Mouse (Mus musculus) brain, embryonic 18.5 days (tissue): ENCODE measurements around the gene Dnajc10.

Experiments
- DNase-seq: peaks from one replicate; pipeline ENCODE4 v3.0.0-alpha.2; 2012; ENCODE audit warnings: low read depth, low spot score

Gene Dnajc10

DNA sequence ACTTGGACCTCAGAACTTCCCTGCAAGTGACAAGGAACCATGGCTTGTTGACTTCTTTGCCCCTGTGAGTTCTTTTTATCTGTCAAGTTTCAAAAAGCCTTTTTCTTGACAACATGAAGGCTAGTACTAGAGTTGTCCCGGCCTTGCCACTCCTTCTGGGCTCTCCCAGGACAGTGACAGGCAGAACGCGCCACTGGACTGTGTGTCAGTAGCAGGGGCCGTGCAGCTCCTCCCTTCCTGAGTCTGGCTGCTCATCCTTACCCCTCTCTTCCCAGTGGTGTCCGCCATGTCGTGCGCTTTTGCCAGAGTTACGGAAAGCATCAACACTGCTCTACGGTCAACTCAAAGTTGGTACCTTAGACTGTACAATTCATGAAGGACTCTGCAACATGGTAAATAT is 25.3 kb downstream of the Dnajc10 start:
- DNase-seq = no peak

DNA sequence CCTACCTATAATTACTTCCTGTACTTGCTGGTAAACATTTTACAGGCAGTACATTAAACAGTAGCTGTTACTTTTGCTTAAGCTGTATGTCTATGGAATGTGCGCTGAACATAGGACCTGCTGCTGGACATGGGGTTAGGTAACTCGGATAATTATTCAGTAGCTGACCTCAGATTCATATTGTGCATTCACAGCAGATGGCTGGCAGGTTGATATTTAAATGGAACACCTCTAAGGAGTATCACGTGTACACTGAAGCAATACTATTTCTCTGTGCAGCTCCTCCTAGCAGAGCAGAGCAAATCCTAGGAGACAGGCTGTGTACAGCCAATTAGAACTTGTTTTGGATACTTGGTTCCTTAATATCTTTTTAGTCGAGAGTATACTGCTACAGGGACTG is 39.3 kb downstream of the Dnajc10 start:
- DNase-seq = no peak

- peak; percentile 6 for DNase-seq
Measured at GRCm38 (mm10) chr2:80356656-80357231, 41.5 kb downstream of the Dnajc10 start.

DNA sequence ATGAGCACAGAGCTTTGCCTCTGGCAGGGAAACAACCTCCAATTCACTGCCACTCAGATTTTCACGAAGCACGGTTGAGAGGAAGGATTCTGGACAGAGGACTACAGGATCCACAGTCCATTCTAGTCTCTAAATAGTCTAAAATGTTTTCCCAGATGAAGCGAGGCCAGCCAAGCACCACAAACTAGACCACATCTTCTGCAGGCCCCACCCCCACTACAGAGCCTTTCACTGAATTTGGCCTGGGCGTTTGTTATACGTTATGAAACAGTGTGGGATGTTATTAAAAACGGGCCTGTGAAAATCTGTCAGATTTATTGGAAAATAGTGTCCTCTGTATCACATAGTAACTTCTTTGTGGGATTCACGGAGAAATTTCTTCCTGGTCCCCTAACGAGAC is 56.2 kb downstream of the Dnajc10 start:
- no peak for DNase-seq

GRCm38 (mm10) chr2:80374892-80375291 is 59.6 kb downstream of the Dnajc10 start:
- no peak for DNase-seq

- no peak for DNase-seq
Measured at GRCm38 (mm10) chr2:80379848-80380247, 64.6 kb downstream of the Dnajc10 start.

DNA sequence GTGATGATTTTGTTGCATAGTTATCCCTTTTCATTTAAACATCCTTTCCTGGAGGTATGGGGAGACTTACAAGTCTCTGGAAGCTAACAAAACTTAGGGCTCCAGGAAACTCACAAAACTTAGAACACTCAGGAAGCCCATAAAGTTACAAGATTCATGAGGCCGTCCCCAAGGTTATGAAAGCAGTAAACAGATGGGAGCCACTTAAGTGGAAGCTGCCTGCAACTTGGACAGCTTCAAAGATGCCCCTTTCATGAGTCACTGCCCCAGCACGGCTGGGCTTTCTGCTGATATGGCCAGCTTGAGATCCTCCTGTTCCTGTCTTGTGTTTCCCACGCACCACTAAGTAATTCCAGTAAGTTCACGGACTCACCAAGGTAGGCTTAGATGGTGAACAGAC is 69.2 kb downstream of the Dnajc10 start:
- DNase-seq = no peak

GRCm38 (mm10) chr2:80386255-80386654 is 71.0 kb downstream of the Dnajc10 start:
- DNase-seq = no peak

DNA sequence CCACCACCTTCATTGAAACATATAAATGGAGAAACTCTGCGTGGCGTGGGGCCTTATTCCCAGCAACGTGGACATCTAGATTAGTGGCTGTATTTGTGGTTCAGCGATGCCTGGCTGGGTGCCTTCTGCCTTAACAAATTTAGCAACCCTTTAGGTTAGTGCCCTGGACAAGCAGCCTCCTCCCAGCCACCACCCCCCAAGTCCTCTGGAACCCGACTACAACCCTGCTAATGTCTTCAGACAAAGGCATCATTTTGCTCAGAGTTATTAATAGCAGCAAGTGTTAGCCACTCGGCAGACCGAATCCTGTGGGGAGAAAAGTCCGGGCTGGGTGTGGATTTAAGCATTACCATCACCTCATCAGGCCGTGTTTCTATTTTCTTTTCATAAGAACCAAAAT is 72.4 kb downstream of the Dnajc10 start:
- no peak for DNase-seq

GRCm38 (mm10) chr2:80388341-80388740 is 73.1 kb downstream of the Dnajc10 start:
- no peak for DNase-seq

DNA sequence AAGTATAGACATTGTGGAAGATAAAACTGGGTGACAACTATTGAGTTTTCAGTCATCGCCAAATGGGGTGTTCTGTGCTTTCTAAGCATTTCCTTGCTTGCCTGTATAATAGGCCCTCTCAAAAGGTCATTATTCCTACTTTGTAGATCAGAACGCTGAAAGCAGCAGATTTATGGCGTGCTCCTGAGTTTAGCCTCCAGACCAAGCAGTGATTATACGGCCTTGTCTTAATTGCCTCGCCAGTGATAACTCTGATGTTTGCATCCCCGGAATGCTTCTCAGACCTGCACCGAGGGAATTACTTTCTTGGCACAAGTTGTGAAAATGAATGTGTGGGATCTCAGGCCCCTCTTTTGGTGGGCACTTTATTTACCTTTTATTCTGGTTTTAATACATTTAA is 80.8 kb downstream of the Dnajc10 start:
- no peak for DNase-seq

- DNase-seq = no peak
Measured at GRCm38 (mm10) chr2:80396864-80397263, 81.6 kb downstream of the Dnajc10 start.

- DNase-seq = no peak
Measured at GRCm38 (mm10) chr2:80398595-80399099, 83.4 kb downstream of the Dnajc10 start.
